8 mouse cellular contexts compared by ENCODE assay signal in genomic region chr11:19017719-19018413, GRCm38 (mm10). TPM values are rescaled to one million over a fixed set of nuclear protein-coding genes. Genes with fewer than 3 reads are reported as not detected.
A peak's percentile ranks its signal among the peaks of the same experiment; 100 is the strongest.
DNase-seq lines count a peak whose midpoint lies in the region; ATAC-seq and TF ChIP-seq lines count a peak whose summit lies in the region.

No protein-coding gene starts in this region.

- H3K4me2 ChIP-seq in forebrain, postnatal 0 days (ENCODE audit: low read depth): peak overlapping the region; percentile 91
- peak overlapping the region; percentile 74 for H3K4me2 ChIP-seq in liver, embryonic 16.5 days (ENCODE audit: low read depth, low read length)

- H3K36me3 ChIP-seq in erythroblast, embryonic 14.5 days (ENCODE audit: control insufficient read depth): no peaks in the 10 kb centered on the region
- no peaks in the 10 kb centered on the region for H3K36me3 ChIP-seq in E14TG2a.4 (ENCODE audit: insufficient read depth, low read length)
- no peaks in the 10 kb centered on the region for H3K36me3 ChIP-seq in forebrain, postnatal 0 days (ENCODE audit: insufficient read depth)
- no peaks in the 10 kb centered on the region for H3K36me3 ChIP-seq in liver, embryonic 16.5 days (ENCODE audit: control insufficient read depth, insufficient read depth)

- H3K4me3 ChIP-seq in erythroblast, embryonic 14.5 days (replicated peaks): peak overlapping the region; percentile 55
- H3K4me3 ChIP-seq in E14TG2a.4 (replicated peaks; ENCODE audit: low read length): peak overlapping the region; percentile 75; the same call in 1 of the 2 replicates
- peak overlapping the region; percentile 56 for H3K4me3 ChIP-seq in forebrain, postnatal 0 days (ENCODE audit: low read depth, low read length)
- peak overlapping the region; percentile 66 for H3K4me3 ChIP-seq in liver, embryonic 16.5 days (ENCODE audit: low read depth, low read length)

- no peak for ATAC-seq in erythroblast, adult 5-6 weeks (replicated peaks; ENCODE audit: low FRiP score, poor library complexity, severe bottlenecking)
- ATAC-seq in forebrain, postnatal 0 days: no peak
- ATAC-seq in liver, embryonic 16.5 days (ENCODE audit: low read depth): no peak
- no peak for ATAC-seq in CD4-positive, CD25-positive, alpha-beta regulatory T cell, adult 4 months

- peaks cover 2% of the 10 kb centered on the region for H3K4me1 ChIP-seq in erythroblast, embryonic 14.5 days (ENCODE audit: control insufficient read depth)
- H3K4me1 ChIP-seq in E14TG2a.4 (replicated peaks; ENCODE audit: low read depth, low read length): peaks cover 63% of the 10 kb centered on the region
- H3K4me1 ChIP-seq in forebrain, postnatal 0 days (ENCODE audit: insufficient read depth): peaks cover 7% of the 10 kb centered on the region; the same call in 1 of the 2 replicates
- H3K4me1 ChIP-seq in liver, embryonic 16.5 days (ENCODE audit: control insufficient read depth, low read depth, low read length): no peaks in the 10 kb centered on the region

- peaks cover 97% of the 10 kb centered on the region for H3K27me3 ChIP-seq in erythroblast, embryonic 14.5 days (ENCODE audit: control insufficient read depth)
- peaks cover 89% of the 10 kb centered on the region for H3K27me3 ChIP-seq in E14TG2a.4 (ENCODE audit: insufficient read depth, low read length)
- H3K27me3 ChIP-seq in forebrain, postnatal 0 days (ENCODE audit: insufficient read depth, low read length): peaks cover 27% of the 10 kb centered on the region
- peaks cover 77% of the 10 kb centered on the region for H3K27me3 ChIP-seq in liver, embryonic 16.5 days (ENCODE audit: control insufficient read depth, insufficient read depth, low read depth, low read length)

- peaks cover 3% of the 10 kb centered on the region; the same call in 1 of the 2 replicates for H3K9me3 ChIP-seq in erythroblast, embryonic 14.5 days (ENCODE audit: control insufficient read depth, low read length)
- no peaks in the 10 kb centered on the region for H3K9me3 ChIP-seq in E14TG2a.4 (ENCODE audit: low read length)
- H3K9me3 ChIP-seq in forebrain, postnatal 0 days (ENCODE audit: low read length): no peaks in the 10 kb centered on the region
- no peaks in the 10 kb centered on the region for H3K9me3 ChIP-seq in liver, embryonic 16.5 days (replicated peaks; ENCODE audit: control insufficient read depth, low read length)

- 5% methylated on average over 14 of the region's 14 CpGs for WGBS in forebrain, postnatal 0 days
- WGBS in liver, embryonic 16.5 days (ENCODE audit: insufficient replicate concordance): under 1% methylated on average over 14 of the region's 14 CpGs

- H3K9ac ChIP-seq in forebrain, postnatal 0 days: peak overlapping the region; percentile 67
- peak overlapping the region; percentile 42 for H3K9ac ChIP-seq in liver, embryonic 16.5 days (ENCODE audit: low read depth, low read length)

- no peak for TF ChIP-seq CTCF in E14TG2a.4 (conservative IDR thresholded peaks at IDR 0.05; ENCODE audit: low read length)
- no peak for TF ChIP-seq CTCF in forebrain, postnatal 0 days (IDR thresholded peaks at IDR 0.05; ENCODE audit: low read depth)

- DNase-seq in forebrain, postnatal 0 days: no peak
- no peak for DNase-seq in layer of hippocampus, postnatal 25 days (ENCODE audit: extremely low spot score in 1 of 2, low spot score in 1 of 2)
- DNase-seq in spleen, postnatal 14 days (ENCODE audit: low spot score in 2 of 2): no peak

- peak overlapping the region; percentile 42; the same call in 1 of the 2 replicates for H3K27ac ChIP-seq in forebrain, postnatal 0 days (ENCODE audit: low read depth, low read length)
- peak overlapping the region; percentile 81 for H3K27ac ChIP-seq in liver, embryonic 16.5 days (ENCODE audit: low read length)

RNA-seq across cellular contexts. Expression of gene Meis1, which starts 0.9 kb away (rescaled TPM):
- 0.06 and 0.10 TPM in 2 replicates for polyA plus RNA-seq in erythroblast, embryonic 14.5 days (2012)
- total RNA-seq in erythroblast, adult 5-6 weeks (2015; ENCODE audit: low replicate concordance): 0.38 and 2.5 TPM in 2 replicates
- total RNA-seq in erythroblast, adult 5-6 weeks (2017; ENCODE audit: low replicate concordance): 2.4 and 3.3 TPM in 2 replicates
- 15.8 and 16.9 TPM in 2 replicates for total RNA-seq in forebrain, postnatal 0 days (2014; rRNA removed)
- polyA plus RNA-seq in forebrain, postnatal 0 days (2015; fragmentation: Nextera tagmentation; extraction: Ambion mirVana): 11.4 and 12.5 TPM in 2 replicates
- 8.0 and 8.5 TPM in 2 replicates for polyA plus RNA-seq in liver, embryonic 16.5 days (2015; fragmentation: Nextera tagmentation; extraction: Ambion mirVana)
- 1 to 10 TPM; 2.1 to 2.9 TPM for total RNA-seq in layer of hippocampus, postnatal 25 days (2021)
- under 1 TPM in 1 of 2 experiments, not detected in 1; 0.66 TPM for polyA plus RNA-seq in CD4-positive, CD25-positive, alpha-beta regulatory T cell, adult 4 months (2017; shearing (Covaris generic))
